Mouse (Mus musculus) mature B cell (primary cell): ENCODE results near the gene Cdk6.
"Not testable (repeated sequence)": the region's sequence is repeated elsewhere in the genome, so short reads cannot be mapped to it uniquely, and the experiment has no call there.

Source experiments
- in situ Hi-C: fragments of 300-500 bp; cut with MboI; formaldehyde crosslinking; loops from 2 replicates; pipeline ENCODE4 v1.14.3; 2019

Gene Cdk6

DNA sequence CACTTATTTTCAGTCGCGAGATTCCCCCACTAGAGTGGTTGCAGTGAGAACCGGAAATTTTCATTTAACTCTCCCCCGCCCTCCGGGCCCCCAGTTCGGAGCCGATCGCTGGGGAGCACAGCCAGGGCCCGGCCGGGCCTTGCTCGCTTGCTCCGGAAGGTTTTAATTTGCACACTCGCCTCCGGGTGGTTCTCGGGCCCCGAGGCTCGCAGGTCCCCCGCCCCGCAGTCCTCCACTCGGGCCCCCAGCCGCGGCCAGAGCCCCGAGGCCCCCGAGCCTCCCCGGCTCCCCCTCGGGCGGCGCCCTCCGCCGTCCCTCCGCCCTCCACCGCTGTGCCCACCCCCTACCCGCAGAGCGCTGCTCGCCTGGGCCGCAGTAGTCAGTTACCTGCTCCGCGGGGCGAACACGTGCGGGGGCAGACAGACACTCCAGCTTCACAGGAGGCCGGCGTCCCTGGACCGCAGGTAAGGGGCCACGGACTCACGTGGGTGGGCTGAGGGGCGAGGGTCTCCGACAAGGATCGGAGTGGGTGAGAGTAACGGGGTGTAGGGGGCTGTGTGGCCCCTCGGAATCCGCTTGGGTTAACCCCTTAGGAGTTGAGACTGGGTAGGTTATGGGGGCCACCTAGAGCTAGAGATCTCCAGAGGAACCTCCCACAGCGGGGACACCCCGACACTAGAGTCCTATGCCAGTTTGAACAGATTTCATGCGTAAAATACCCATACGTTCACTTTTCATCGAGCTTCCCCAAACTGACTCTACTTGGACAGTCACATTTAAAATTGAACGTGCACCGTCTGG lies at the start of gene Cdk6:
Gene Cdk6 (plus strand): TSS at position 375 of the 801 bp plus-strand sequence.
- in situ Hi-C loops = loop anchor here (5.0 kb wide), 1 partner anchor 161 kb away; no protein-coding TSS in a partner anchor

DNA sequence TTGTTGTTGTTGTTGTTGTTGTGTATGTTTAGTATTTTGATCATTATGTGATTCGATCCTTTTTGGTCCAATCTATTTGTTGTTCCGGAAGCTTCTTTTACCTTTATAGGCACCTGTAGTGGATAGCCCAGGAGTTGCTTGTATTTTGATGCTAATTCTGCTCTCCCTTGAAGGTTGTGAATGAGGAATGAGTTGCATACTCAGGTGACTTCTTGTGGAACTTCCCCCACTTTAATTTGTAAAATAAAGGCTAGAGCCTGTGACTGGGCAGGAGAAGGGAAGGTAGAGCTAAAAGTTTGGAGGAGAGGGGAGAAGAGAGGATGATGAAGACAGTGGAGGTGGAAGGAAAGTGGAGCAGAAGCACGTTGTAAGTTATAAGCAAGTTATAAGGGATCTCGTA lies 47.6 kb upstream of the Cdk6 start:
- in situ Hi-C loops = no loop called here

DNA sequence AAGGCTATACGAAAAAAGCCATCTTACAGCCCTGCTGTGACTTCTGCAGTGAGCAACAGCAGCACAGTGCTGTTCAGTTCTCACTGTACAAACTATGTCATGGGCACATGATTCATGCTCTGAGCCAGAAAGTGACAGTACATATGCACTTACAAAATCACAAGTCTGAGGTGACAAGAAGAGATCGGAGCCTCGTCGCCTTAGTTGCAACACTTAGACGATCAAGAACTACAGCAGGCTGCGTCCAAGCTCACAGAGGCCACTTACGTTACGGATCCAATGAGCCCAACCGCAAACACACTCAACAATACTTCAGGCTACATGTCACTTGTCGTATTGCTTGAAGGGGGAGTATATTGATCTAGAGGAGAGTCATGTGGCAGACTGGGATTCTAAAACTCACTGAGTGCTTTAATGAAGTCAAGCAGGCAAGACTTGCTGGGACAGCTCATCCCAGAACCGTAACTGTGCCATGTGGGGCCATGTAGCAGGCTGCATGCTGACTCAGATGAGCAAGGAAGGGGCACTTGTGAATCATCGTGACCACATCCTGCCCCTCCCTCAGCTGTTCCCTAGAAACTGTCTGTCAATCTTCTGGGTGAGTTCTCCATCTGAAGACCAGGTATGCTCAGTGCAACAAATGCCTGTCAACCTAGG lies 40.4 kb upstream of the Cdk6 start:
- in situ Hi-C loops = no loop called here

DNA sequence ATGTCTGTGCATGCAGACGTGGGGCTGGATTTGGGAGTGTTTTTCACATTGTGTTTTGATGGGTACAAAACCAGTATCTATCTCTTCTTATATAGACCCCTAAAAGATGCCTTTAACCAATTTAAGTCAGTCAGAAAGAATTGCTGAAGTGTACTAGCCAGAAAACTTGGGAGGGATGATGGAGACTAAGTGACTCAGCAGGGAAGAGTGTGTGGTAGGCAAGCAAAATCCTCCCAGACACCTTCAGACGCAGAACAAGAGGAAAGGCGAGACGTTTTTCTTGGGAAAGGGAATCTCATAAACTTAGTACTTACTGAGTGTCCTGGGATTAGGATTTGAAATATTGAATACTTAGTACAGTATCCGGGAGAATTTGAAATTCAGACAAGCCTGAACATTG lies 39.8 kb upstream of the Cdk6 start:
- in situ Hi-C loops = no loop called here

DNA sequence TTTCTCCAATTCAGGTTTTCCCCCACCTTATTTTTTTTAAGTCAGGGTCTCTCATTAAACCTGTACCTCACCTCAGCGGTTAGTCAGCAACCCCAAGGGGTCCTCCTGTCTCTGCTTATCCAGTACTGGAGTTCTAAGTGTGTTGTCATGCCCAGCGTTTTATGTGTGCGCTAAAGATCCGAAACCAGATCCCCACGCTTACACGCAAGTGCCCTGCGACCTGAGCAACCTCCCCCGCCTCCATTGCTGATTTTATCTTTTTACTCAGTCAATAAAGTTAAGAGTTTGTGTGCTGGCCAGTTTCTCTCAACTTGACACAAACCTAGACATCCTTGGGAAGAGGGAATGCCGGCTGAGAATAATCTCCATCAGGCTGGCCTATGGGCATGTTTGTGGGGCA lies 37.4 kb upstream of the Cdk6 start:
- in situ Hi-C loops = no loop called here

DNA sequence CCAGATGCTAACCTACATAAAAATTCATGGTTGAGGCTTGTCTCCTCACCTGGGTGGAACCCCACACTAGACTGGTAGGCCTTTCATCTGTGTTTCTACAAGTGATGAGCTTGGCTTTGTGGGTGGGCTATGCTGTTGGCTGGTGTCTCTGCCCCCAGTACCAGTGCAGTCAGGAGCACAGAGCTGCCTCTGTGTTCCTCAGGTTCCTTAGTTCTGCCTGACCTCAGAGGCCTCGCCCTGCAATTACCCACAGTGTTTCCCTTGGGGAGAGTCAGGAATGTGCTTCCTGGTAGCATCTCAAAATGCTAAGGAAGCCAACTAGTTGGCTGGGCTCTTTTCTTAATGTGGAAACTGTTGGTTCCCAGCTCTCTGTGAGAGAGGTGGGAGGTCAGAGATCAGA lies 35.1 kb upstream of the Cdk6 start:
- in situ Hi-C loops = no loop called here

DNA sequence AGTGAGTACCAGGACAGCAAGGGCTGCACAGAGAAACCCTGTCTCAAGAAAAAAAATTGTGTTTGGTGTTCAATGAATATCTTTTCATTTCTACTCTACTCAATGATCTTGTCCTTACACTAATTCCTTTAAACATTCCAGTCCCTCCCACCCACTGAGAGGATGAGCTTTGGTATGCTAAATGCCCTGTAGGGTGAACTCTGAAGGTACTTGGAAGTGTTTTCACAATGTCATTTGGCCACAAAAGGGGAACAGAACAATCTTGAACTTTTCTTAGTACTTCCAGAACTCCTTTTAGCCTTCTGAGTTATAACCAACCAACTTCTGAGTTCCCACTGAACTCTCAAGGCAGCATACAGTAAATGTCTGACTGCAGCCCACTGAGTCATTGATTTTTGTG lies 32.2 kb upstream of the Cdk6 start:
- in situ Hi-C loops = no loop called here

DNA sequence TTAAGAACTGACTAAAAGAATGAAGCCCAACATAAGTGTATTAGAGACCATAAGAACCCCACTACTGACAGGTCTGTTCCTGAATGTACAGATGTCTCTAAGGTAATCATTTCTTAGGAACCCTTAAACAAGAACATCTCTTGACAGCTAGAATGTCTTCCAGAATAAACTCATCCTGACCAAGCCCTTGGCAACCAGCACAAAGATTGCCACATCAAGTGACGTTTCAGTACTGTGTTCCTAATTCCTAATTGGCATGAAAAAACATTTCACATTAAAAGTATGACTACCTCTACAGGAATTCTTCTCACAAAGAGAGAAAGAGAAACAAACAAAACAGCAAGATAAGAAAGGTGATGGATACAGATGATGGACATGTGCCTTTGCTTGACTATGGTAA lies 31.7 kb upstream of the Cdk6 start:
- in situ Hi-C loops = no loop called here

DNA sequence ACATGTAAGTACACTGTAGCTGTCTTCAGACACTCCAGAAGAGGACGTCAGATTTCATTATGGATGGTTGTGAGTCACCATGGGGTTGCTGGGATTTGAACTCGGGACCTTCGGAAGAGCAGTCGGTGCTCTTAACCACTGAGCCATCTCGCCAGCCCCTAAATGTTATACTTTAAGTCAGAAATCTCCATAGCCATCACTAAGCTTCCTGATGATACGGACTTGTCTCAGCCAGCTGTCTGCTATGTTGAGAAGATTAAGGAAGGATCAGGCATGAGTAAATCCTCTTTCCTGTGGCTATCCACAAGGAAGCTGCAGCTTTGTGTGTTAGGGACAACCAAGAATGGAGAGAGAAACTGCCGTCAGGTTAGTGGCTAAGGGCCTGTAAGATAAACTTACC lies 30.1 kb upstream of the Cdk6 start:
- in situ Hi-C loops = not testable (repeated sequence)

DNA sequence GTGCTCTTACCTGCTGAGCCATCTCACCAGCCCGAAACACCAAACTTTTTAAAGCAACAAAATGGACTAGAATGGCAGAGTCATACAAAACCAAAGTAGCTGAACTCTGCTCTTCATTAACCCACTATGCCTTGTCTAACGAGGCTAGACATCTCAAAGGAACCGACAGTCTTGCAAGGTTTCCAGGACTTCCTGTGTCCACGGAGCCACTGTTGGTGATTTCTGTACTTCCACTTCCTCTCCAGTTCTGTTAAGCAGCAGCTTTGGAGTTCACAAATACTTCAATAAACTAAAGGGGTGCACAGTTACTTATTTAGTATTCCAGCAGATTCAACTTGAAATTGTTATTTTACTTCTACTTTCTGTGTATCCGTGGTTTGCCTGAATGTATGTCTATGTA lies 23.6 kb upstream of the Cdk6 start:
- in situ Hi-C loops = not testable (repeated sequence)

DNA sequence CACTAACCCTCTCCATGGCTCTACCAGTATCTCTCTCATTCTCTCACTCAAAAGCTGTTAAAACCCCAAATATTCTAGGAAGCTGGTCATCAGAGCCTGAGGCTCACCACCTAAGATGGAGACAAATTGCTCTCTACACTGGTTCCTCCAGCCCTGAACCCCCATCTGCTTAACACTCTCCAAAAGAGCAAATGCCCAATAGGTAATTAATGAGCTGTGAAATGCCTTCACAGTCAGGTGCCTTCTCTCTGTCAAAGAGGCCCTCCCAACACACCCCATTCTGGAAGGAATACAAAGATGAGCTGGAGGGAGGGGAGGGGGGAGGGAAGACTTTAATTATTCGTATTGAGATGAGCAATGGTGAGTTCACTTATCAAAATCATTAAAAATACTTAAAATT lies 21.1 kb upstream of the Cdk6 start:
- in situ Hi-C loops = no loop called here

DNA sequence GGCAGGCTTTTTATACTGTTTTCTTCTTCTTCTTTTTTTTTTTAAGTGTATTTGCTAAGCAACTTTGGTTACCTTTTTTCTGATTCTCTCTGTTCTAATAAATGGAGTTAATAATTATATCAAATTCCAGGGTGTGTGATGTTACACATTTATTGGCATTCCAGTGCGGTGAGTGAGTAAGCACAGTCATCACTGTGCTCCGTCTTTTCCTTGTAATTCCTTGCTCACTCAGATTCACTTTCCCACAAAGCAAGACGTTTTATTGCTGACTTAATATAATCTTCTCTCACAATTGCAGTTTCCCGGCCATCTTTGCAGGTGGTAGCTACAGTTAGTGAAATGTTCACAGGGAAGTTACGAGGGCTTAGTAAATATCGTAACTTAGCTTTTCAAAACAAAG lies 19.2 kb upstream of the Cdk6 start:
- in situ Hi-C loops = no loop called here

DNA sequence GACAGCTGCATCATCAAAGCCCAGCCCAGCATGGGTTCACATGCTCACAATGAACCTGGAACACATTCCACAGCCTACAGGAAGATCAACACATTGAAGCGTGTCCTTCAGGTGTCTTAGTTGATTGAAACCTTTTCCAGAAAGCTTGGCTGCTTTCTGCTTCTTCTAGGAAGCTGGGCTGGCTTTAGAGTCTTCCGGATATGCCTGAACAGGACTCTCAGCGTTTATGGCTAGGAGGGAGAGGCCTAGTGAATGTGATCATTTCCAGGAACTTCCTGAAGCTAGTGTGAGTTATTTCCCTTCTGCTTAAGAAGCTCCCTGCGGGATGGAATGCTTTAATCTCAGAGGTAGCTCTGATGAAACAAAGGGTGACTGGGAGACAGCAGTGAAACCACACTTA lies 17.2 kb upstream of the Cdk6 start:
- in situ Hi-C loops = no loop called here

DNA sequence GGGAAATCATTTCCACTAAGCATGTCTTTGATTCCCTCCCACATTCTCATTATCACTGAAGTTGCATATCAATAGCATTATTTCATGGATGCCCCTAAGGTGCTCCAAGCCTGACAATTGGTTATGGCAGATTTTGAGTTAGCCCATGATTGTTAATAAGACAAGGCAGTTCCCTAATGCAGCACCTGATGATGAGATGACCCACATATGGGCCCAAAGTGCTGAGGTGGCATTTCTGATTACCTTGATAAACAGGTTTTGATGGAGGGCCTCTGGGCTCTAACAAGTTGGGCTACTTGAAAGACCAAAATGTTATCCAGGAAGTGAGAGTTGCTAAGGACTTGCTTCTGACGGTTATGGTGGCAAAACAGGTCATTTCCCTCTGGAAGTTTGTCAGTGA lies 11.9 kb upstream of the Cdk6 start:
- in situ Hi-C loops = no loop called here

DNA sequence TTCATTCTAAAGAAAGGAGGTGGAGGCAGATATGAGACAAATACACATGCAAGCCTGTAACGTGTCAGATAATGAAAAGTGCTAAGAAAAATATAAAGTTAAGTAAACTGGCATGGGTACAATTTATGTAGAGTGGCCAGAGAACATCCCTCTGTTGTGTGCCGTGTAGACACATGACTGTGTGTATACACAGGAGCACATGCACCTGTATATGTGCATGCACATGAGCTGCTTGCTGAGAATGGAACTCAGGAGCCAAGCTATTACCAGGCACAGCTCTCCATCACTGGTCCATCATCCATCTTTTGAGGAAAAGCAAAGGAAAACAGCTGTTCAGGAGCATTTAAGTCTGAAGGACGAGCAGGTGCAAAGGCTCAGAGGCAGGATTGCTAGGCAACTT lies 10.4 kb upstream of the Cdk6 start:
- in situ Hi-C loops = no loop called here

DNA sequence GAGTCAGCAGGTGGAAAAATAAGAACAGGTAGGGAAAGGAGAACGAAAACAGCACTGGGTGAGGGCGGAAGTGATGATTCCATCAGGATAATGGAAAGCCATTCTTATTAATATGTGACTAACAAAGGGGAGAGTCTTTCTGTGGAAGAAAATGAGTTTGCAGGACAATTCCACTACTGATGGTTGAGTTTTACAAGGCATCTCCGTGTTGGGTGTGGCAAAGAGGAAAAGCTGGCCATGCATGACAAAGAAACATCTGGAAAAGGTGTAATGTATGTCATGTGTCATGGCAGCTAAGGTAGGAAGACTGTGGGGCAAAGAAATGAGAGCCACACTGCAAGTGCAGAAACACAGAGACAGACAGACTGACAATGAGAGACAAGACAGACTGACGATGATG lies 8.3 kb upstream of the Cdk6 start:
- in situ Hi-C loops = not testable (repeated sequence)

DNA sequence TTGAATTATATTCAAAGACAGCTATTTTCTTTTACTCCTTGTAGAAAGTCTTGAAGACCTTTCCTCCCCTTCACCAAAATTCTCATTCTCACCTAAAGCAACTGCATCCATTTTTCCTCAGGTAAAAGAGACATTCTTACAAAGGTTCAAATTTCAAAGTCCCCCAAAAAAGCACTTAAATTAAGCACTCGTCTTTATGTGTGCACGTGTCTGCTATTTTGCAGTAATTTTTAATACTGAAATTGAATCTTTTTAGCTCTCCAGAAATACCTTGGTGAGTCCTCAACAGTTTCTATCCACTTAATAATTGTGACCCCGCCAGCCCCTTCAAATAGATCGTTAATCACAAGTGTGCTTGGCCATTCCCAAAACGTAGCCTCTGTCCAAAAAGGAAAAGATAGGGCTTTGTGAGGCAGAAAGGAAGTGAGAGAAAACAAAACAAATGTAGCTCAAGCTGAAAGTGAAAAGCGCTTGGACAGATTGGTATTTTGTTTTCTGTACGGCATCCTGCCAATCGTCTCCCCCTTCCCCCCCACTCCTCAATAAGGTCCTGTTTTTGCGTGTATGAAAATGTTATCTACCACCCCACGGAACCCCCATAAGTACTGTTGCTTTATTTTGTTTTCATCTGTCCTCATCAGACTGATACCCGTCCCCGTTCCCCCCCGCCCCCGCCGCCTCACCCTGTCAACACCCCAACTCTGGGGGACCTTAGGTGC lies 786 bp upstream of the Cdk6 start:
- in situ Hi-C loops = loop anchor here (5.0 kb wide), 1 partner anchor 162 kb away; no protein-coding TSS in a partner anchor

DNA sequence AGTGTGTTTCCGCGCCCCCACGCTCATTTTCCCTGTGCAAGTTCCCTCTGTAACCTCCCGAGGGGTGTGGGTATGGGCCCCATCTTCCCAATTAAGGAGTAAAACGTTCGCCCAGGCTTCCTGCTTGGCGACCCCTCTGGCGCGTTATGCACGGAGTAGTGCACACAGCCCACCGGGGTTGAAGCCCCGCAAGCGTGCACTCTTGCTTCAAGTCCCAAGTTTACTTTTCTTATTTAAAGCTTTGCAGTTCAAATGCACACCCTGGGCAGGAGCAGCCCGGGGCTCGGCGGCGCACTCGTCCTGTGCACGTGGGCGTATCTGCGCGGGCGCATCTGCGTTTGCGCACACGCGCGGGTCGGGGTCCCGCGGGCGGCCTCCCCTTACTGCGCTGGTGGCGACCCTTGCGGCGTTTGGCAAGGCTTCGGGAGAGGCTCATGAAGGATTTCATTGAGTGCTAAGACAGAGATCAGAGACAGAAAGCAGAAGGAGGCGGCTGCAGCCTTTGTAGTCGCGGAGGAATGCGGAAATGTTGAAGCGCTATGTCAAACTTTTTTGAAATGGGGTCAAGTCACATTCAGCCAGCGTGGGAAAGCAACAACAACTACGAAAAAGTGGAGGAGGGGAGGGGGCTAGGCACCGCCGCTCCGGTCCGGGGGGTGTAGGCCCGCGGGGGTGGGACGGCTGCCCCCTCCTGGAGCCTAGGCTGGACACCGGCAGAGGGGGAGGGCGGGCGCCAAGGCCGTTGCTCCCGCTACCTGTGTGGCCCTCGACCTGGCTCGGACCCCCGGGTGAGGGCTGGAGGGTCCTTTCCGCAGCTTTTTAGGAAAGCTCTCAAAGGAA lies 866 bp downstream of the Cdk6 start:
- in situ Hi-C loops = loop anchor here (5.0 kb wide), 1 partner anchor 160 kb away; no protein-coding TSS in a partner anchor

DNA sequence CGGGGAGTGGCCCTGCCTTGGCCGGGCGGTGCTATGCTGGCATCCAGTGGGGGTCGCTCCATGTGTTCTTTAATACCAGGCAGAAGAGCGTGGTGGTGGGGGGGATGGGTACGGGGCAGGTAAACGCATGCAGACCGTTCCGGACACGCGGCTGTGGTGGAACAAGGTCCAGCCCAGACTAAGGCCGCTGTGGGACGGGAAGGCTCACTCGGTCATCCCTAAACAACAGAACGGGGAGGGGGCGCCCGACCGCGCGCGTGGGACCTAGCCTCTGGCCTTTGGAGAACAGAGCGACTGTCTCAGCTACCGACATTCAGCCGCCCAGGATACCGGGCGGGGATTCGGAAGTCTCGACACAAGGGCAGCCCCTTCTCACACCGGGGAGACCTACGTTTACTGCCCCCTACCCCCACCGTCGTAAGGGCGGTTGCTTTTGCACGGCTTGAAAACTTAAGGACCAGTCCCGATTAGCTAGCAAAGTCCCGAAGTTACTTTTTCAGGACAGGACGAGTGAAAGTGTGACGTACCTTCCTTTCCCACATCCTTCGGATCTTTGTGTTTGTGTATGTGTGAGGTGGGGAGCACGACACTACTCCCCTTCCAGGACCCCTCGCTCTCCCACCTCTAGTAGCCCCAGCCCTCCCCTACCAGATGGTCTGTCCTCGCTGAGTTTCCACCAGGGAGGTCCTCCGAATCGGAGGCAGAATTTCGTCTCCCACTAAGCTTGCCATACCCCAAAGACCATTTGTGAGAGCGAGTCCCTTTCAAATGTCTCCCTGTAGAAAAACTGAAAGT lies 1.7 kb downstream of the Cdk6 start:
- in situ Hi-C loops = loop anchor here (5.0 kb wide), 1 partner anchor 159 kb away; no protein-coding TSS in a partner anchor

DNA sequence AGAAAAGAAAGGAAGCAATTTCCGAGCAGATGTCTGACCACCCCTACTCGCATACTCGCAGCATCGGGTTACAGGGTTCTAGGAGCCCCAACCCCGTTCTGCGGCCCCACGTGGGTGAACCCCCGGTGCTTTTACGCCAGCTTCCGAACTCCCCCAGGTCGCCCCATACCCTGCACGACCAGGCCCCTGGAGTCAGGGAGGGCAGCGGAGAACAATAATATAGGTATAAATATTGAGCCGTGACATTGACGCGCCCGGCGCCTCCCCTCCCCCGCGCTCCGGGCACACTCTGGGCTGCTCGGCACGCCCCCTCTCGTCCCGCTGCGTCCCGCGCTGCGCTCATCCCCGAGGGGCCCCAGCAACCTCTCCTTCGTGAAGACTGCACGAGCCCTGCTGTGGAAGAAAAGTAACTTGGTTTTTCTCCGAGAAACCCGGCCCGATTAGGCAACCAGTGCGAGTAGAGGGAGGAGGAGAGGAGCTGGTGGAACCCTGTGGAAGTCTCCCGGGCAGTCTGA lies 2.3 kb downstream of the Cdk6 start:
- in situ Hi-C loops = loop anchor here (5.0 kb wide), 1 partner anchor 159 kb away; no protein-coding TSS in a partner anchor
